Mouse (Mus musculus): ENCODE results near the gene Olfr857. TPM values are rescaled to one million over a fixed set of nuclear protein-coding genes. Genes with fewer than 3 reads are reported as not detected.
"Not testable (repeated sequence)": the region's sequence is repeated elsewhere in the genome, so short reads cannot be mapped to it uniquely, and the experiment has no call there.

Olfr857 gene
- polyA plus RNA-seq (2014; fragmentation: Nextera tagmentation; extraction: Ambion mirVana): not detected in 2 replicates

GRCm38 (mm10) chr9:19709133-19709532 lies at the start of gene Olfr857:
TSS of gene Olfr857 (plus strand) at chr9:19709433.
- Histone ChIP-seq H3K27me3 (ENCODE audit: control insufficient read depth, insufficient read depth, low read length) (no peaks in the 10 kb centered on the region), H3K4me2 (replicated peaks; ENCODE audit: low read depth, low read length) (no peak within 1 kb of the TSS), H3K4me3 (ENCODE audit: low read length) (no peak within 1 kb of the TSS), H3K4me1 (ENCODE audit: control insufficient read depth, insufficient read depth, low read length) (no peaks in the 10 kb centered on the region), H3K9me3 (ENCODE audit: control insufficient read depth, low read length) (no peaks in the 10 kb centered on the region), H3K9ac (ENCODE audit: low read depth, low read length) (no peak within 1 kb of the TSS), H3K36me3 (ENCODE audit: control insufficient read depth, insufficient read depth, low read length) (no peaks in the 10 kb centered on the region), H3K27ac (ENCODE audit: low read depth, low read length) (no peak within 1 kb of the TSS)
- no peak for ATAC-seq (ENCODE audit: low FRiP score, low TSS enrichment)
- WGBS: 90% methylated on average over 1 of the region's 1 CpGs

GRCm38 (mm10) chr9:19690281-19690680 lies 19.0 kb upstream of the Olfr857 start:
- peaks cover 4% of the 10 kb centered on the region; the same call in 1 of the 2 replicates for H3K9me3 ChIP-seq (ENCODE audit: control insufficient read depth, low read length)
- no peaks in the 10 kb centered on the region for H3K27me3 ChIP-seq (ENCODE audit: control insufficient read depth, insufficient read depth, low read length)
- no peaks in the 10 kb centered on the region for H3K4me1 ChIP-seq (ENCODE audit: control insufficient read depth, insufficient read depth, low read length)
- 83% methylated on average over 6 of the region's 6 CpGs for WGBS
- ATAC-seq (ENCODE audit: low FRiP score, low TSS enrichment): no peak
- H3K36me3 ChIP-seq (ENCODE audit: control insufficient read depth, insufficient read depth, low read length): no peaks in the 10 kb centered on the region
- H3K4me2 ChIP-seq (replicated peaks; ENCODE audit: low read depth, low read length): no peak overlapping the region
- H3K4me3 ChIP-seq (ENCODE audit: low read length): no peak overlapping the region
- no peak overlapping the region for H3K9ac ChIP-seq (ENCODE audit: low read depth, low read length)
- no peak overlapping the region for H3K27ac ChIP-seq (ENCODE audit: low read depth, low read length)

DNA sequence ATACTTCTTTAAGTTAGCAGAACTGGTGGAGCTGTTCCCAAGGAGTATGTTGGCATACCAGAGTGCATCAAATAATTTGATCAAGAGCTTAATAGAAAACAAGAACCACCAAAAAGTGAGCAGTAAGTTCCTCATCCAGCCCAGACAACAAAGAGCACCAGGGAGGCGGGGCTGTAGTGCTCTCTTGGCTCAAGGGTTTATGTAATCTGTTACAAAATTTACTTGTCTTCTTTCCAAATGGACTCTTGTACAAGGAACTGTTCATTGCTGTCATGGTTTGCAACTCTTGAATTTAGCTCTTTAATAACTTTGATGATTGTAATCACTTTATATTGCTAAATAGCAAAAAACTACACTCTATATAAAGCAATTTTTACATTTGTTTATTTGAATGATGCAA lies 17.8 kb upstream of the Olfr857 start:
- Histone ChIP-seq H3K4me2 (replicated peaks; ENCODE audit: low read depth, low read length) (no peak overlapping the region), H3K27ac (ENCODE audit: low read depth, low read length) (no peak overlapping the region), H3K4me1 (ENCODE audit: control insufficient read depth, insufficient read depth, low read length) (no peaks in the 10 kb centered on the region), H3K4me3 (ENCODE audit: low read length) (no peak overlapping the region), H3K9me3 (ENCODE audit: control insufficient read depth, low read length) (peaks cover 4% of the 10 kb centered on the region; the same call in 1 of the 2 replicates), H3K27me3 (ENCODE audit: control insufficient read depth, insufficient read depth, low read length) (no peaks in the 10 kb centered on the region), H3K9ac (ENCODE audit: low read depth, low read length) (no peak overlapping the region), H3K36me3 (ENCODE audit: control insufficient read depth, insufficient read depth, low read length) (no peaks in the 10 kb centered on the region)
- no peak for ATAC-seq (ENCODE audit: low FRiP score, low TSS enrichment)
- 84% methylated on average over 1 of the region's 1 CpGs for WGBS

DNA sequence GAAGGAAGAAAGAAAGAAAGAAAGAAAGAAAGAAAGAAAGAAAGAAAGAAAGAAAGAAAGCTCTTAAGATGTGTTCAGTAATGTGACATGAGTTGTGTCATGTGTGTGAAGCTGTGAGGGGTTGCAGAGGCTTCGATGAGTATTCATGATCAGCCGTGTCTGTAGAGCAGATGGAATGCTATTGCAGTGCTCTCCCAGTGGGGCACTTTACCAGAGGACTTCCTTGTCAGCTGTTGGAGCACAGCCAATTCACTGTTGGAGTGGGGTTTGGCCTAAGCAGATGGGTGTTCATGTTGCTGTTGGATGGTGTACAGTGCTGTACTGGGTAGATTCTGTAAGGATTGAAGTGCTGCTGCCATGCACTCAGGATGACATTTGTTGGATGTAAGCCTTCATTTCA lies 16.8 kb upstream of the Olfr857 start:
- no peak overlapping the region for H3K9ac ChIP-seq (ENCODE audit: low read depth, low read length)
- ATAC-seq (ENCODE audit: low FRiP score, low TSS enrichment): no peak
- WGBS: 86% methylated on average over 2 of the region's 2 CpGs

DNA sequence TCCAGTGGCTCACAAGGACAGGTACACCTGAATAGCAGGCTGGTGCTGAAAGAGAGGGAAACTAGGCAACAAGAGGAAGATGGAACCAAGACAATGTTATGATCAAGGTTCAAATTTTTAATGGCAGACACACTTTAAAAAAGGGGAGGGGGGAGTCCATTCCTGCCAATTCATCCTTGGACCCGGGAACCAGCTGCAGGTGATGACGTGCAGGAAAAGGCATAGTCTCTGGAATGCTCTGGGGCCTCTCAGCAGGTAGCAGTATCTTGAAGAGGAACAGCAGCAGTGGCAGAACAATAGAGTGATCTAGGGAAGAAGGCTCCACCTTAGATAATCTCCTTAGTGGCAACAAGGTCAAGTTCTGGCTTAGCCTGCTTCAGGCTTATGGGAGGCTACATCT lies 14.9 kb upstream of the Olfr857 start:
- H3K27me3 ChIP-seq (ENCODE audit: control insufficient read depth, insufficient read depth, low read length); ATAC-seq (ENCODE audit: low FRiP score, low TSS enrichment); H3K27ac ChIP-seq (ENCODE audit: low read depth, low read length); H3K36me3 ChIP-seq (ENCODE audit: control insufficient read depth, insufficient read depth, low read length); H3K4me2 ChIP-seq (replicated peaks; ENCODE audit: low read depth, low read length); H3K4me1 ChIP-seq (ENCODE audit: control insufficient read depth, insufficient read depth, low read length); H3K4me3 ChIP-seq (ENCODE audit: low read length); H3K9me3 ChIP-seq (ENCODE audit: control insufficient read depth, low read length); H3K9ac ChIP-seq (ENCODE audit: low read depth, low read length): not testable (repeated sequence)
- 68% methylated on average over 2 of the region's 2 CpGs for WGBS

More for the DNA sequence above, 16.8 kb upstream of the Olfr857 start:
- Histone ChIP-seq H3K36me3 (ENCODE audit: control insufficient read depth, insufficient read depth, low read length) (no peaks in the 10 kb centered on the region), H3K4me3 (ENCODE audit: low read length) (no peak overlapping the region), H3K27ac (ENCODE audit: low read depth, low read length) (no peak overlapping the region), H3K27me3 (ENCODE audit: control insufficient read depth, insufficient read depth, low read length) (no peaks in the 10 kb centered on the region), H3K4me1 (ENCODE audit: control insufficient read depth, insufficient read depth, low read length) (no peaks in the 10 kb centered on the region), H3K9me3 (ENCODE audit: control insufficient read depth, low read length) (peaks cover 4% of the 10 kb centered on the region; the same call in 1 of the 2 replicates), H3K4me2 (replicated peaks; ENCODE audit: low read depth, low read length) (no peak overlapping the region)

GRCm38 (mm10) chr9:19694898-19695379 lies 14.3 kb upstream of the Olfr857 start:
- H3K4me2 ChIP-seq (replicated peaks; ENCODE audit: low read depth, low read length); ATAC-seq (ENCODE audit: low FRiP score, low TSS enrichment); H3K27ac ChIP-seq (ENCODE audit: low read depth, low read length); H3K4me3 ChIP-seq (ENCODE audit: low read length); H3K9ac ChIP-seq (ENCODE audit: low read depth, low read length); H3K27me3 ChIP-seq (ENCODE audit: control insufficient read depth, insufficient read depth, low read length); H3K9me3 ChIP-seq (ENCODE audit: control insufficient read depth, low read length); H3K36me3 ChIP-seq (ENCODE audit: control insufficient read depth, insufficient read depth, low read length); H3K4me1 ChIP-seq (ENCODE audit: control insufficient read depth, insufficient read depth, low read length): not testable (repeated sequence)
- WGBS: 83% methylated on average over 9 of the region's 9 CpGs

DNA sequence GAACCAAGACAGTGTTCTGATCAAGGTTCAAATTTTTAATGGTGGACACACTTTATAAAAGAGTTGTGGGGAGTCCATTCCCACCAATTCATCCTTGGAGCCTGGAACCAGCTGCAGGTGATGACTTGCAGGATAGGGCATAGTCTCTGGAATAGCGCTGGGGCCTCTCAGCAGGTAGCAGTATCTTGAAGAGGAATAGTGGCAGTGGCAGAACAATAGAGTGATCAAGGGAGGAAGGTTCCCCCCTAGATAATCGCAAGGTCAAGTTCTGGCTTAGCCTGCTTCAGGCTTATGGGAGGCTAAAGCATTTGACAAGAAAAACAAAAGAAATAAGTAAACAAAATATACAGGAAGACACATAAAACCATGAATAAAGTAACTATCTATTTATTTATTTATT lies 4.7 kb upstream of the Olfr857 start:
- not testable (repeated sequence) for H3K36me3 ChIP-seq (ENCODE audit: control insufficient read depth, insufficient read depth, low read length); ATAC-seq (ENCODE audit: low FRiP score, low TSS enrichment); H3K4me3 ChIP-seq (ENCODE audit: low read length); H3K9ac ChIP-seq (ENCODE audit: low read depth, low read length); H3K9me3 ChIP-seq (ENCODE audit: control insufficient read depth, low read length); H3K4me2 ChIP-seq (replicated peaks; ENCODE audit: low read depth, low read length); H3K4me1 ChIP-seq (ENCODE audit: control insufficient read depth, insufficient read depth, low read length); H3K27me3 ChIP-seq (ENCODE audit: control insufficient read depth, insufficient read depth, low read length); H3K27ac ChIP-seq (ENCODE audit: low read depth, low read length)
- WGBS: 70% methylated on average over 2 of the region's 2 CpGs

Other genes starting within 250 kb of the Olfr857 start
- not detected in 2 replicates for gene Olfr850, start 231.2 kb upstream of the Olfr857 start, polyA plus RNA-seq (2014; fragmentation: Nextera tagmentation; extraction: Ambion mirVana)
- not detected in 2 replicates for gene Olfr851, start 216.1 kb upstream of the Olfr857 start, polyA plus RNA-seq (2014; fragmentation: Nextera tagmentation; extraction: Ambion mirVana)
- gene Olfr853, start 168.4 kb upstream of the Olfr857 start, polyA plus RNA-seq (2014; fragmentation: Nextera tagmentation; extraction: Ambion mirVana): not detected in 2 replicates
- not detected in 2 replicates for gene Olfr854, start 142.1 kb upstream of the Olfr857 start, polyA plus RNA-seq (2014; fragmentation: Nextera tagmentation; extraction: Ambion mirVana)
- gene Olfr855, start 126.8 kb upstream of the Olfr857 start, polyA plus RNA-seq (2014; fragmentation: Nextera tagmentation; extraction: Ambion mirVana): not detected in 2 replicates
- 23.3 and 39.1 TPM in 2 replicates for gene Zfp317, start 87.3 kb upstream of the Olfr857 start, polyA plus RNA-seq (2014; fragmentation: Nextera tagmentation; extraction: Ambion mirVana)
- not detected in 2 replicates for gene Olfr58, start 70.8 kb downstream of the Olfr857 start, polyA plus RNA-seq (2014; fragmentation: Nextera tagmentation; extraction: Ambion mirVana)
- not detected in 2 replicates for gene Olfr859, start 95.5 kb downstream of the Olfr857 start, polyA plus RNA-seq (2014; fragmentation: Nextera tagmentation; extraction: Ambion mirVana)
- not detected in 2 replicates for gene Olfr860, start 140.3 kb downstream of the Olfr857 start, polyA plus RNA-seq (2014; fragmentation: Nextera tagmentation; extraction: Ambion mirVana)
- gene Olfr862, start 178.6 kb downstream of the Olfr857 start, polyA plus RNA-seq (2014; fragmentation: Nextera tagmentation; extraction: Ambion mirVana): not detected in 2 replicates
- gene Olfr77, start 207.4 kb downstream of the Olfr857 start, polyA plus RNA-seq (2014; fragmentation: Nextera tagmentation; extraction: Ambion mirVana): 0.27 and 0.43 TPM in 2 replicates

All from kidney, embryonic 14.5 days (tissue).